Mouse (Mus musculus): ENCODE data around the gene Shh. TPM values are rescaled to one million over a fixed set of nuclear protein-coding genes. Genes with fewer than 3 reads are reported as not detected.

Gene Shh
- not detected in 4 replicates for total RNA-seq (2023)

DNA sequence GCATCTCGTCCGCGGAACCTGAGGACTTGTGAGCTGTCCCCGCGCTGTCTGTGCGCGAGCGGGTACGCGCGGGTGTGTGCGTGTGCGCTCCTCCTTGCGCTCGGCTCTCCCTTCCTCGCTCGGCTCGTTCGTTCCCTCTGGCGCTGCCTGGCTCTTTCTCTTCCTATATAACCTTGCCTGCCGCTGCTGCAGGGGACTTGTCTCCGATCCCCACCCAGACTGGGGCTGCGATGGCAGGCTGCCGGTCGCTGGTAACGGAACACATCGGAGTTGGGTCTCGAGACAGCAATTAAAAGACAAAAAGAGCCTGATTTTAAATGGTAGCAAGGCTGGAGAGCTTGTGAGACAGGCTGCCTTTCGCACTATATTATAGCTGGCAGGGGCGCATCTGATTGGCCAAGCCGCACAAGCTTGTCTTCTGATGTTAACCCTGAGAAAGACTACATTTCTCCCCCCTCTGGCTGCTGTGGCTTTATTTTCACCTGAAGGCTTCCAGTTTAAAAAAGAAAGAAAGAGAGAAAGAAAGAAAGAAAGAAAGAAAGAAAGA lies at the start of gene Shh:
TSS of gene Shh (minus strand) at position 497 of the 547 bp plus-strand sequence.

Other genes with a start within 250 kb of the Shh start
- gene Cnpy1, start 221.4 kb downstream of the Shh start, total RNA-seq (2023), result not detected in 4 replicates
- 166 to 176 TPM (median 172 TPM) in 4 replicates for gene Rbm33, start 150.1 kb downstream of the Shh start, total RNA-seq (2023)